Mouse (Mus musculus): Measurements from ENCODE around the gene Stx1b. TPM values are rescaled to one million over a fixed set of nuclear protein-coding genes. Genes with fewer than 3 reads are reported as not detected.

Gene Stx1b
- total and polyA plus RNA-seq, 3 experiments: 0.08 to 0.31 TPM; not detected in 1

DNA sequence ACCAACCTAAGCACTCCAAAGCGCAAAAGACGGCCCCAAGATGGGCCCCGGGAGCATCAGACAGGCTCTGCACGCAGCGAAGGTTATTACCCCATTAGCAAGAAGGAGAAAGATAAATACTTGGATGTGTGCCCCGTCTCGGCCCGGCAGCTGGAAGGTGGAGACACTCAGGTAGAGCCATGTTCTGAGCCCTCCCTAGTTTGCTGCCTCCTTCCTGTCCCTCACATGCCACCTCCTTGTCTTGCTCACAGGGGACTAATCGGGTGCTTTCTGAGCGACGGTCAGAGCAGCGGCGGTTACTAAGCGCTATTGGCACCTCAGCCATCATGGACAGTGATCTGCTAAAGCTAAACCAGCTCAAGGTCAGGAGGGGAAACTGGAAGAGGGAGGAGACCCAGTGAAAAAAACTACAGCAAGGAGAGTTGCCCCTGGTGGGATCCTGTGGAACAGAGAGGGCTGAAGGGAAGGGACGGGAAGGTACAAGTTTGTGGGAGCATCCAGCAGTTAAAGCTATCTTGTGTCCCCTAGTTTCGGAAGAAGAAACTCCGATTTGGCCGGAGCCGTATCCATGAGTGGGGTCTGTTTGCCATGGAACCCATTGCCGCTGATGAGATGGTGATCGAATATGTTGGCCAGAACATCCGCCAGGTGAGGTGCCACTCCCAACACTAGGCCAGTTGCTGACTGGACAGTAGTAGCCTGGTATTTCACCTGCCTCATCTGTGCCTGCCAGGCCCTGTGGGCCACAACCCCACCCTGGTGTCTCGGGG is 27.1 kb downstream of the Stx1b start:
- H3K79me2 ChIP-seq (replicated peaks; ENCODE audit: control insufficient read depth, extremely low read depth, insufficient read depth, poor library complexity, severe bottlenecking): no peaks in the 10 kb centered on the region
- peaks cover 77 to 96% of the 10 kb centered on the region in 2 experiments for H3K36me3 ChIP-seq (replicated peaks in 1 of 2; ENCODE audit: control insufficient read depth in 1 of 2, insufficient read depth in 1 of 2, low read length in 1 of 2)
- no peak overlapping the region for H3K4me2 ChIP-seq (ENCODE audit: insufficient read depth, low read depth, poor library complexity, severe bottlenecking)
- in situ Hi-C loops (cut with MboI; ENCODE audit: low pct_ligation_motif_present, low pct_unique_long_range_greater_than_20kb, low sequenced_read_pairs): loop anchor here (25.0 kb wide), 1 partner anchor 810 kb away; the partner anchor contains the start of genes Cdipt and Cdiptos
- TF ChIP-seq PAX5 (IDR thresholded peaks at IDR 0.05; ENCODE audit: low read length) (no peak), BHLHE40 (IDR thresholded peaks at IDR 0.05; ENCODE audit: low read depth, low read length) (no peak), MXI1 (IDR thresholded peaks at IDR 0.05; ENCODE audit: low read depth, low read length) (no peak), SMC3 (IDR thresholded peaks at IDR 0.05; ENCODE audit: low read depth, low read length) (no peak), EP300 (IDR thresholded peaks at IDR 0.05; ENCODE audit: low read length) (no peak), KAT2A (IDR thresholded peaks at IDR 0.05; ENCODE audit: insufficient replicate concordance, low read length) (no peak), MEF2A (IDR thresholded peaks at IDR 0.05; ENCODE audit: borderline replicate concordance, low read depth, low read length) (no peak), E2F4 (IDR thresholded peaks at IDR 0.05; ENCODE audit: insufficient replicate concordance, low read depth, low read length) (no peak), NELFE (IDR thresholded peaks at IDR 0.05; ENCODE audit: low read depth, low read length) (no peak), GABPA (IDR thresholded peaks at IDR 0.05; ENCODE audit: insufficient replicate concordance, low read depth, low read length) (no peak), NRF1 (IDR thresholded peaks at IDR 0.05; ENCODE audit: low read depth, low read length) (no peak), ZNF384 (IDR thresholded peaks at IDR 0.05; ENCODE audit: low read depth, low read length) (no peak), POLR2AphosphoS2 (IDR thresholded peaks at IDR 0.05; ENCODE audit: low read depth, low read length) (no peak), TCF12 (IDR thresholded peaks at IDR 0.05; ENCODE audit: low read depth, low read length) (no peak), USF2 (conservative IDR thresholded peaks at IDR 0.05; ENCODE audit: low read depth, low read length) (no peak)
- DNase-seq (ENCODE audit: extremely low read depth): no peak
- no peak overlapping the region for H3K27ac ChIP-seq (ENCODE audit: insufficient read depth, low read depth)
- peaks cover 0 to 6% of the 10 kb centered on the region in 2 experiments; a peak in 2 of 4 replicates for H3K4me1 ChIP-seq (ENCODE audit: control insufficient read depth in 1 of 2, insufficient read depth in 2 of 2)
- H3K9me3 ChIP-seq (replicated peaks; ENCODE audit: low read length): no peaks in the 10 kb centered on the region
- no peak overlapping the region for H3K9ac ChIP-seq (ENCODE audit: insufficient read depth, low read depth)
- H3K27me3 ChIP-seq (replicated peaks): no peaks in the 10 kb centered on the region
- no peak overlapping the region for H3K4me3 ChIP-seq (replicated peaks in 1 of 3; ENCODE audit: low read depth in 2 of 3, low read length in 2 of 3, poor library complexity in 1 of 3)
- dilution Hi-C loops (cut with MboI; ENCODE audit: extremely low pct_ligation_motif_present, extremely low pct_unique_long_range_greater_than_20kb, low sequenced_read_pairs): no loop called here

DNA sequence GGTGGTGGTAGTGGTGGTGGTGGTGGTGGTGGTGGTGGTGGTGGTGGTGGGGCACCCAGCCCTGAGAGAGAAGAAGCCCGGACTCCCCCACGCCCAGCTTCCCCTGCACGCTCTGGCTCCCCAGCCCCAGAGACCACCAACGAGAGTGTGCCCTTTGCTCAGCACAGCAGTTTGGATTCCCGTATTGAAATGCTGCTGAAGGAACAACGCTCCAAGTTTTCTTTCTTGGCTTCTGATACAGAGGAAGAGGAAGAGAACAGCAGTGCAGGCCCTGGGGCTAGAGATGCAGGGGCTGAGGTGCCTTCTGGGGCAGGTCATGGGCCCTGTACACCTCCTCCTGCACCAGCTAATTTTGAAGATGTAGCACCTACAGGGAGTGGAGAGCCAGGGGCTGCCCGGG is 39.0 kb downstream of the Stx1b start, which contains the start of gene Gm49388:
TSS of gene Gm49388 (plus strand) at position 301 of the 400 bp plus-strand sequence.
- TF ChIP-seq ETS1 (conservative IDR thresholded peaks at IDR 0.05; ENCODE audit: low read depth, low read length): no peak
- no peak for TF ChIP-seq POLR2A (IDR thresholded peaks at IDR 0.05; ENCODE audit: low read depth, low read length)
- TF ChIP-seq CTCF (conservative IDR thresholded peaks at IDR 0.05 in 1 of 2, IDR thresholded peaks at IDR 0.05 in 1 of 2; ENCODE audit: low read depth in 2 of 2, low read length in 2 of 2): no peak
- TF ChIP-seq EP300 (IDR thresholded peaks at IDR 0.05; ENCODE audit: low read length): no peak
- TF ChIP-seq NRF1 (IDR thresholded peaks at IDR 0.05; ENCODE audit: low read depth, low read length): no peak
- TF ChIP-seq ZMIZ1 (IDR thresholded peaks at IDR 0.05; ENCODE audit: low read depth, low read length): no peak
- no peak for TF ChIP-seq ZC3H11A (IDR thresholded peaks at IDR 0.05; ENCODE audit: low read depth, low read length)
- TF ChIP-seq ZNF384 (IDR thresholded peaks at IDR 0.05; ENCODE audit: low read depth, low read length): no peak
- no peak for TF ChIP-seq JUND (conservative IDR thresholded peaks at IDR 0.05; ENCODE audit: low read depth, low read length)
- TF ChIP-seq UBTF (IDR thresholded peaks at IDR 0.05; ENCODE audit: low read depth, low read length): no peak
- TF ChIP-seq E2F4 (IDR thresholded peaks at IDR 0.05; ENCODE audit: insufficient replicate concordance, low read depth, low read length): no peak
- TF ChIP-seq MYC (IDR thresholded peaks at IDR 0.05; ENCODE audit: low read depth, low read length): no peak
- no peak for TF ChIP-seq GABPA (IDR thresholded peaks at IDR 0.05; ENCODE audit: insufficient replicate concordance, low read depth, low read length)
- no peak for TF ChIP-seq HCFC1 (IDR thresholded peaks at IDR 0.05; ENCODE audit: low read depth, low read length)
- no peak for TF ChIP-seq SIN3A (IDR thresholded peaks at IDR 0.05; ENCODE audit: low read length)
- Histone ChIP-seq H3K4me3 (replicated peaks in 1 of 3; ENCODE audit: low read depth in 2 of 3, low read length in 2 of 3, poor library complexity in 1 of 3) (no peak within 1 kb of the TSS), H3K4me1 (ENCODE audit: control insufficient read depth in 1 of 2, insufficient read depth in 2 of 2) (no peaks in the 10 kb centered on the region), H3K79me2 (replicated peaks; ENCODE audit: control insufficient read depth, extremely low read depth, insufficient read depth, poor library complexity, severe bottlenecking) (0 out of 2 replicates have a peak, but pooled peaks cover 2% of the 10 kb centered on the region), H3K9me3 (replicated peaks; ENCODE audit: low read length) (no peaks in the 10 kb centered on the region), H3K36me3 (replicated peaks in 1 of 2; ENCODE audit: control insufficient read depth in 1 of 2, insufficient read depth in 1 of 2, low read length in 1 of 2) (peaks cover 76 to 94% of the 10 kb centered on the region in 2 experiments), H3K9ac (ENCODE audit: insufficient read depth, low read depth) (no peak within 1 kb of the TSS), H3K27ac (ENCODE audit: insufficient read depth, low read depth) (no peak within 1 kb of the TSS), H3K4me2 (ENCODE audit: insufficient read depth, low read depth, poor library complexity, severe bottlenecking) (no peak within 1 kb of the TSS), H3K27me3 (replicated peaks) (no peaks in the 10 kb centered on the region)
- dilution Hi-C loops (cut with MboI; ENCODE audit: extremely low pct_ligation_motif_present, extremely low pct_unique_long_range_greater_than_20kb, low sequenced_read_pairs): no loop called here
- DNase-seq (ENCODE audit: extremely low read depth): no peak
- in situ Hi-C loops (cut with MboI; ENCODE audit: low pct_ligation_motif_present, low pct_unique_long_range_greater_than_20kb, low sequenced_read_pairs): loop anchor here (25.0 kb wide), 1 partner anchor 798 kb away; the partner anchor contains the start of genes Cdipt and Cdiptos

Data from CH12.LX (cell line).